In genomic region chr7:24891241-24892124, GRCm38 (mm10) we compare ENCODE assay signal across 19 mouse cellular contexts. TPM values are rescaled to one million over a fixed set of nuclear protein-coding genes. Genes with fewer than 3 reads are reported as not detected.
DNase-seq lines count a peak whose midpoint lies in the region; ATAC-seq and TF ChIP-seq lines count a peak whose summit lies in the region.
"Had no signal": no experiment of that assay in that cellular context is flagged by ENCODE, and none has a peak within 500 bp of the region (broad histone marks: within the 10 kb centered on the region; RNA-seq: fewer than 3 reads in every experiment).

No protein-coding gene starts in this region.

- in situ Hi-C loops in ES-E14 (cut with MboI; ENCODE audit: low sequenced_read_pairs in 2 of 2, unreplicated experiment in 2 of 2): no loop called here

- H3K27ac ChIP-seq in lung, embryonic 14.5 days (ENCODE audit: low read depth): no peak overlapping the region
- H3K27ac ChIP-seq in ES-E14 (ENCODE audit: insufficient read depth, low read depth, low read length, poor library complexity, severe bottlenecking): no peak overlapping the region; the same call in 1 of the 2 replicates
- H3K27ac ChIP-seq in liver, embryonic 14.5 days: peak overlapping the region; percentile 3; the same call in 1 of the 2 replicates
- H3K27ac ChIP-seq: midbrain, embryonic 13.5 days had no signal

- WGBS in lung, embryonic 14.5 days: 67% methylated on average over 3 of the region's 3 CpGs
- 58% methylated on average over 3 of the region's 3 CpGs for WGBS in liver, embryonic 14.5 days (ENCODE audit: insufficient replicate concordance)

- TF ChIP-seq EP300 in liver, embryonic 14.5 days (IDR thresholded peaks at IDR 0.05; ENCODE audit: low read depth): no peak

- H3K4me1 ChIP-seq in lung, embryonic 14.5 days (ENCODE audit: insufficient read depth): no peaks in the 10 kb centered on the region
- peaks cover 0 to 9% of the 10 kb centered on the region in 2 experiments; a peak in 1 of 4 replicates for H3K4me1 ChIP-seq in ES-E14 (ENCODE audit: control insufficient read depth in 2 of 2, insufficient read depth in 2 of 2, low read length in 2 of 2, poor library complexity in 1 of 2)
- H3K4me1 ChIP-seq in liver, embryonic 14.5 days (replicated peaks; ENCODE audit: control insufficient read depth in 2 of 2, insufficient read depth in 2 of 2, low read length in 1 of 2): peaks cover 0 to 10% of the 10 kb centered on the region in 2 experiments; a peak in 2 of 4 replicates

- no peak overlapping the region for H3K9ac ChIP-seq in lung, embryonic 14.5 days
- no peak overlapping the region for H3K9ac ChIP-seq in ES-E14 (ENCODE audit: insufficient read depth, low read depth, low read length, poor library complexity, severe bottlenecking)
- H3K9ac ChIP-seq in liver, embryonic 14.5 days (replicated peaks): no peak overlapping the region
- H3K9ac ChIP-seq: heart, embryonic 12.5 days; midbrain, embryonic 13.5 days had no signal

- no peaks in the 10 kb centered on the region for H3K27me3 ChIP-seq in lung, embryonic 14.5 days (ENCODE audit: insufficient read depth, low read length)
- no peaks in the 10 kb centered on the region for H3K27me3 ChIP-seq in liver, embryonic 14.5 days (ENCODE audit: control insufficient read depth, insufficient read depth, low read length)
- H3K27me3 ChIP-seq: heart, embryonic 12.5 days; midbrain, embryonic 13.5 days had no signal

- peaks cover 49% of the 10 kb centered on the region for H3K36me3 ChIP-seq in lung, embryonic 14.5 days (ENCODE audit: insufficient read depth)
- H3K36me3 ChIP-seq in ES-E14 (ENCODE audit: control insufficient read depth, insufficient read depth, low read length, poor library complexity, severe bottlenecking): peaks cover 41% of the 10 kb centered on the region
- H3K36me3 ChIP-seq in liver, embryonic 14.5 days (replicated peaks; ENCODE audit: control insufficient read depth, insufficient read depth, low read depth): peaks cover 39% of the 10 kb centered on the region

- H3K4me2 ChIP-seq in lung, embryonic 14.5 days: no peak overlapping the region
- no peak overlapping the region for H3K4me2 ChIP-seq in liver, embryonic 14.5 days (ENCODE audit: low read depth)
- H3K4me2 ChIP-seq: heart, embryonic 12.5 days; midbrain, embryonic 13.5 days had no signal

- DNase-seq in lung, embryonic 14.5 days: peak; percentile 14
- no peak for DNase-seq in lung, postnatal 4 days
- peak; percentile 66 for DNase-seq in A20 (ENCODE audit: low read depth, low spot score)
- no peak for DNase-seq in ES-E14 (ENCODE audit: low read depth, low spot score)
- DNase-seq in liver, embryonic 14.5 days (ENCODE audit: low read depth in 3 of 3, low spot score in 3 of 3): no peak
- no peak for DNase-seq in c-Kit-positive CD71-positive TER-119-positive erythroid progenitor cells, embryonic 14.5 days (ENCODE audit: low spot score)
- DNase-seq in retina, embryonic 14.5 days (ENCODE audit: low spot score): no peak
- DNase-seq: adrenal gland, adult 8-10 months; embryo, embryonic 11 days; gastrocnemius, postnatal 14 days; heart, postnatal 4 days; kidney, adult 8-10 months; kidney, postnatal 4 days; layer of hippocampus, postnatal 36 days; lung, postnatal 14 days had no signal

- no peak overlapping the region for H3K4me3 ChIP-seq in lung, embryonic 14.5 days (ENCODE audit: low read depth, low read length)
- no peak overlapping the region for H3K4me3 ChIP-seq in ES-E14 (ENCODE audit: insufficient read depth in 1 of 2, low read depth in 1 of 2, low read length in 2 of 2, poor library complexity in 1 of 2, severe bottlenecking in 1 of 2)
- H3K4me3 ChIP-seq in liver, embryonic 14.5 days (ENCODE audit: insufficient read depth in 1 of 2, low read depth in 2 of 2, low read length in 2 of 2): no peak overlapping the region
- H3K4me3 ChIP-seq: heart, embryonic 12.5 days; midbrain, embryonic 13.5 days had no signal

- TF ChIP-seq CTCF in lung, embryonic 14.5 days (IDR thresholded peaks at IDR 0.05; ENCODE audit: low read depth): no peak
- TF ChIP-seq CTCF in liver, embryonic 14.5 days (IDR thresholded peaks at IDR 0.05; ENCODE audit: low read depth): no peak

- no peak for ATAC-seq in lung, embryonic 14.5 days (ENCODE audit: insufficient read depth)
- ATAC-seq in liver, embryonic 14.5 days (ENCODE audit: insufficient read depth): no peak

- no peaks in the 10 kb centered on the region for H3K9me3 ChIP-seq in lung, embryonic 14.5 days (ENCODE audit: low read depth, low read length)
- H3K9me3 ChIP-seq in ES-E14 (ENCODE audit: control insufficient read depth, insufficient read depth, low read depth, low read length): no peaks in the 10 kb centered on the region
- no peaks in the 10 kb centered on the region for H3K9me3 ChIP-seq in liver, embryonic 14.5 days (ENCODE audit: control insufficient read depth, low read length)
- H3K9me3 ChIP-seq: heart, embryonic 12.5 days; midbrain, embryonic 13.5 days had no signal

TF ChIP-seq in ES-E14, 5 proteins besides CTCF, POLR2A, EP300 and RAD21:
- TF ChIP-seq HCFC1 (IDR thresholded peaks at IDR 0.05; ENCODE audit: borderline replicate concordance, insufficient read depth, low read length) (no peak), CHD2 (IDR thresholded peaks at IDR 0.05; ENCODE audit: low read depth, low read length) (peak; percentile 69; the same call in 1 of the 2 replicates), MAFK (IDR thresholded peaks at IDR 0.05; ENCODE audit: insufficient read depth, low read depth, low read length) (no peak)

RNA-seq across cellular contexts. Expression of gene Cd79a, which starts 5.7 kb away (rescaled TPM):
- 0.16 and 0.24 TPM in 2 replicates for polyA plus RNA-seq in lung, embryonic 14.5 days (2014; fragmentation: Nextera tagmentation; extraction: Ambion mirVana)
- total RNA-seq in ES-E14 (2012; rRNA removed): 1.3 and 1.5 TPM in 2 replicates
- 0.81 and 1.0 TPM in 2 replicates for polyA plus RNA-seq in liver, embryonic 14.5 days (2012; rRNA removed)
- 1.4 and 2.0 TPM in 2 replicates for polyA plus RNA-seq in liver, embryonic 14.5 days (2014; fragmentation: Nextera tagmentation; extraction: Ambion mirVana)

RNA-seq across cellular contexts. Expression of gene Rps19, which starts 7.3 kb away (rescaled TPM):
- polyA plus RNA-seq in lung, embryonic 14.5 days (2014; fragmentation: Nextera tagmentation; extraction: Ambion mirVana): 3,015 and 3,069 TPM in 2 replicates
- total RNA-seq in ES-E14 (2012; rRNA removed): 2,686 and 2,786 TPM in 2 replicates
- polyA plus RNA-seq in liver, embryonic 14.5 days (2012; rRNA removed): 418 and 615 TPM in 2 replicates
- polyA plus RNA-seq in liver, embryonic 14.5 days (2014; fragmentation: Nextera tagmentation; extraction: Ambion mirVana): 1,649 and 1,654 TPM in 2 replicates

RNA-seq across cellular contexts. Expression of gene Arhgef1, which starts 11.2 kb away (rescaled TPM):
- 109 and 120 TPM in 2 replicates for polyA plus RNA-seq in lung, embryonic 14.5 days (2014; fragmentation: Nextera tagmentation; extraction: Ambion mirVana)
- total RNA-seq in ES-E14 (2012; rRNA removed): 32.1 and 40.0 TPM in 2 replicates
- polyA plus RNA-seq in liver, embryonic 14.5 days (2012; rRNA removed): 44.2 and 44.3 TPM in 2 replicates
- 28.7 and 31.1 TPM in 2 replicates for polyA plus RNA-seq in liver, embryonic 14.5 days (2014; fragmentation: Nextera tagmentation; extraction: Ambion mirVana)

RNA-seq across cellular contexts. Expression of gene Dmrtc2, which starts 21.6 kb away (rescaled TPM):
- polyA plus RNA-seq in lung, embryonic 14.5 days (2014; fragmentation: Nextera tagmentation; extraction: Ambion mirVana): not detected in 2 replicates
- total RNA-seq in ES-E14 (2012; rRNA removed): 0.53 and 0.54 TPM in 2 replicates
- polyA plus RNA-seq in liver, embryonic 14.5 days (2012; rRNA removed): not detected in 2 replicates
- polyA plus RNA-seq in liver, embryonic 14.5 days (2014; fragmentation: Nextera tagmentation; extraction: Ambion mirVana): not detected in 2 replicates
- total RNA-seq: adrenal gland, adult 8-10 months; gastrocnemius, postnatal 14 days; heart, postnatal 4 days; layer of hippocampus, postnatal 36 days; left cerebral cortex, postnatal 36 days had no signal
- polyA plus RNA-seq: heart, embryonic 12.5 days; midbrain, embryonic 13.5 days; urinary bladder, adult 2 months had no signal

RNA-seq across cellular contexts. Expression of gene Lypd4, which starts 21.7 kb away (rescaled TPM):
- not detected in 2 replicates for polyA plus RNA-seq in lung, embryonic 14.5 days (2014; fragmentation: Nextera tagmentation; extraction: Ambion mirVana)
- total RNA-seq in ES-E14 (2012; rRNA removed): 0.18 TPM in 1 of 2 replicates, not detected in the other
- polyA plus RNA-seq in liver, embryonic 14.5 days (2012; rRNA removed): not detected in 2 replicates
- not detected in 2 replicates for polyA plus RNA-seq in liver, embryonic 14.5 days (2014; fragmentation: Nextera tagmentation; extraction: Ambion mirVana)
- total RNA-seq: adrenal gland, adult 8-10 months; gastrocnemius, postnatal 14 days; heart, postnatal 4 days; layer of hippocampus, postnatal 36 days; left cerebral cortex, postnatal 36 days had no signal
- polyA plus RNA-seq: heart, embryonic 12.5 days; midbrain, embryonic 13.5 days; urinary bladder, adult 2 months had no signal

Comparison
In these comparisons a context has a peak if more than half of its experiments do, and no peak if none do; other contexts are left out.
1. DNase-seq: peak in lung, embryonic 14.5 days (single experiment) and A20 (single experiment); none in lung, postnatal 4 days (0 of 2), ES-E14 (single experiment), liver, embryonic 14.5 days (0 of 3), c-Kit-positive CD71-positive TER-119-positive erythroid progenitor cells, embryonic 14.5 days (single experiment) and retina, embryonic 14.5 days (single experiment).